Mouse (Mus musculus) right cerebral cortex, adult 2 months (tissue): ENCODE results near the gene Tmem62.
A peak's percentile ranks its signal among the peaks of the same experiment; 100 is the strongest.
"Not testable (repeated sequence)": the region's sequence is repeated elsewhere in the genome, so short reads cannot be mapped to it uniquely, and the experiment has no call there.

Experiments used
- DNase-seq, 2 experiments: peaks; one replicate each; pipeline ENCODE4 v3.0.0; 2021 to 2022; ENCODE audit warnings: low spot score in 2 of 2

The Tmem62 gene

GRCm38 (mm10) chr2:120996607-120997006 is 19.8 kb downstream of the Tmem62 start:
- not testable (repeated sequence) for DNase-seq

DNA sequence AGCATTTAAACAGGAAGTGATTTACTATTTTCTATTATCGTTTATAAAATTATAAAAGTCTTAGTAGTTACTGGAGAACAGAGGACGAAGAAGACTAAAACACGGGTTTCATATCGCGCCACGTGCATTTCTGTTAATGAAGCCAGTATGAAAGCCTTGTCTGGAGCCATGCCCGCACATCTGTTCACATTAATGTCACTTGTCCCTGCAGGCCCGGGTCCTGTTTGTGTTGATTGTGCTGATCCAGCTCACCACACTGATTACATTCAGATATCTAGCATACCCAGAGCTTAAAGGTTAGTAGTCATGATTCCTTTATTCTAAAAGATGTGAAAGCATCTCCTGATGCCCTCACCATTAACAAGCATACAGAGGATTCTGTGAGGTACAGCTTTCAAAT is 22.0 kb downstream of the Tmem62 start:
- DNase-seq: no peak

DNA sequence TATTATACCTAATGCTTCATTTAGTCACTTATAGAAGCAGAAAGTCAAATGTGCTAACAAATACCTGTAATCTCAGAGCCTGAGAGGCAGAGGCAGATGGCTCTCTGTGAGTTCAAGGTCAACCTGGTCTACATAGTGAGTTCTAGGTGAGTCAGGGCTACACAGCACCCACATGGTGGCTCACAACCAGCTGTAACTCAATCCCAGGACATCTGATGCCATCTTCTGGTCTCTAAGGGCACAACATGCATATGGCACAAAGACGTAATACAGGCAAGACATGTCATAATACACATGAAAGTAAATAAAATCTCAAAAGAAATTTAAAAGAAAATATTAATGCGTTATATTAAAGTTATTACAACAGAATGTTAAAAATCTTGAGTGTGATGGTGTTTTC is 26.8 kb downstream of the Tmem62 start:
- no peak for DNase-seq

DNA sequence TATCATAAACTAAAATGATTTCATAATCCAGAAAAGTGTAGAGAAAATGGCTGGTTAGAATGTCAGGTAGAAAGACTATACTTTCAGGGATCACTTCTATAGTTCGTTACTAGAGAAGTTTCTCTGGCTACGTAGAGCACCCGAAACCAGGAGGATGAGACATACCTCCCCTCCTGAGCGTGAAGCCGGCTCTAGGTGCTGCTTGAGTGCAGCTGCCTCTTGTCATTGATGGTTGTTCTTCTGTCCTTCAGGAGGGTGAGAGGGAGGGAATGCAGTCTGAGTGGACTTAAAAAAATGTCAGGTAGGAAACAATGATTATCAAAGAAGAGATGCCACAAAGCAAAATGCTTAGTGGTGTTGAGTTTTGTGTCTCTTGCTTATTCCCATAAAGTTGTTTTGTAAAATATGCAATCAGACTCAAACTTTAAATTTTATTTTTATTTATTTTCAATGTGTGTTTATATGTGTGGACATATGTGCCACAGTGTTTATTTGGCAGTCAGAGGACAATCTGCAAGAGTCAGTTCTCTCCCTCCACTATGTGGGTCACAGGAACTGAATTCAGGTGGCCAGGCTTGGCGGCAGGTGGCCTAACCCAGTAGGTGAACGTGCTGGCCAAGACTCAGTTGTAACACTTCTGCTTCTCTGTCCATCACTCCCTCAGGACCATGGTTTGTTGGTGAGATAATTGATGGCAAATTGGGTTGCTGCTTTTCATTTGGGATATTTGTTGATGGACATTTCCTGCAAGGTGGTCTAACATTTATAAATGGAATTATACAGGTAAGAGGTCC is 27.4 kb downstream of the Tmem62 start:
- no peak for DNase-seq

DNA sequence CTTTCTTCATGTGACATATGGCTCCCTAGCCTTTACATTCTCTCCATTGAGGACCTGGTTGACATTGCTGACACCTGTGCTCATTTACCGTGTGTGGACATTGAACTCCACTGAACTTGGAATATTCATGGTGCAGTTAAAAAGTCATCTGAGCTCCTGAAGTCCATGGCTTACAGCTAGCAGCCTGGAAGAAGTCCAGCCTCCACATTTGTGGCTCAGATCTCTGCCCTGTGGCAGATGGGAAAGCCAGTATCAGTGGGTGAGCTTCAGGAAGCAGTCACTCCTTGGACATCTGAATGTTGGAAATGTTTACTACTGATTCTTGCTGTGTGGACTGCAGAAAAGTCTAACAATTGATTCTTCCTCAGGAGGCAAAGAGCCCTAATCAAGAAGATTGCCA is 30.2 kb downstream of the Tmem62 start:
- DNase-seq: no peak

DNA sequence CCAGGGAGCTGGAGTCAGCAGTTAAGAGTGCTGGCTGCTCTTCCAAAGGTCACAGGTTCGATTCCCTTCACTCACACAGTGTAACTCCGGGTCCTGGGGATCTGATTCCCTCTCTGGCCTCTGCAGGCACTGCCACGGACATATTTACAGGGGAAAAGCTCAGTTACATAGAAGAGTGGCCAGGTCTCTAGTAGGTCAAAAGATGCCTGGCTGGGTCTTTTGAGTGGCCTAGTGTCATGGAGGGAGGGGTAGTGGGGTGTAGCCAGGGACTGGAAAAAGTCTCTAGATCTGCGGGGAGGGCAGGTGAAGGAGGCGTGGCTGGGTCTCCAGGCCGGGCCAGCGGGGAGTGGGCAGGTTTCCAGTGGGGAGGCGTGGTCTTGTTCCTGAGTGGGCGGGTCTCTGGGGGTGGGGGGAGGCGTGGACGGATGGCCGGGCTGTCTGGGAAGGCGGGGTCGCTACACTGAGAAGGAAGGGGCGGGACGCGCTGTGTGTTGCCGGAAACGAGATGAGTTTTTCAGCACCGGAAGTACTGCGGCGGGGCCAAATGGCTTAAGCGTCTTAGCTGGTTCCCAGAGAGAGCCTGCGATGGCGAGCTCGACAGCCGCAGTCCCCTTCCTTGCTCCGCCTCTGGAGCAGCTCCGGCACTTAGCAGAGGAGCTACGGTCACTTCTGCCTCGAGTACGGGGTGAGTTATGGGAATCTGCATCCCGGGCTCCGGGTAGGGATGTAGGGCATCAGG is 31.3 kb downstream of the Tmem62 start, which contains the start of gene Ccndbp1:
Gene Ccndbp1 (plus strand): TSS at position 479 of the 739 bp plus-strand sequence.
- DNase-seq: peak; percentile 83 to 88

- no peak for DNase-seq
Measured at GRCm38 (mm10) chr2:121008664-121009007, 31.8 kb downstream of the Tmem62 start.

GRCm38 (mm10) chr2:121009071-121009677 is 32.4 kb downstream of the Tmem62 start:
- no peak for DNase-seq

GRCm38 (mm10) chr2:121012676-121013075 is 35.9 kb downstream of the Tmem62 start:
- no peak for DNase-seq

DNA sequence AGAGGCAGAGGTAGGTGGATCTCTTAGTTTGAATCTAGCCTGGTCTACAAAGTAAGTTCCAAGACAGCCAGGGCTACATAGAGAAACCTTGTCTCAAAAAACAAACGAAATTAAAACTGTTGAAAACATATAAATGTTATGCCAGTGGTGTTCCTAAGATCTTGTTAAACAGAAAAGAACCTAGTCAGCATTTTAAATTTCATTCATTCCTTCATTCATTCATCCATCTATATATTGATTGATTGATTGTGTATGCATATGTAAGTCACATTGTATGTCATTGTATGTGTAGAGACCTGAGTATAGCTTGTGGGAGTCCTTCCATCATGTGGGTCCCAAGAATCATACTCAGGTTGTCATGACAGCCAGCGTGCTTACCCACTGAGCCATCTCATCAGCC is 38.7 kb downstream of the Tmem62 start:
- DNase-seq: no peak

GRCm38 (mm10) chr2:121016226-121016625 is 39.4 kb downstream of the Tmem62 start:
- no peak for DNase-seq

DNA sequence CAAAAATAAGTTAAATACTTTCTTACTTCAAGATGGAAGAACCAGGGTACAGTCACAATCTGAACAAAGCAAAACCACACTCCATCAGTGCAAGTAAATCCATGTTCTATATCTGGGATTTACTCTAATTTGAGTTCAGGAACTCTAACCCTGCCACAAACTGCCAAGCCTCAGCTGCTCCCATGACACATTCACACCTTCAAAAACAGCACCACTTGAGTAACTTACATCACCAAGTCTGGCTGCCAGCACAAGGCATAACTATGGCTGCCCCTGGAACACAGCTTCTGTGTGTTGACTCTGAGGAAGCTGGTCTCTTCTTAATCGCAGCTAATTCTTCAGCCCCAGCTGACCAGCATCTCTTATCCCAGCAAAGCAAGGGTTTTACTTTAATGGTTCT is 40.3 kb downstream of the Tmem62 start:
- no peak for DNase-seq

GRCm38 (mm10) chr2:121022918-121023317 is 46.1 kb downstream of the Tmem62 start:
- DNase-seq: no peak

DNA sequence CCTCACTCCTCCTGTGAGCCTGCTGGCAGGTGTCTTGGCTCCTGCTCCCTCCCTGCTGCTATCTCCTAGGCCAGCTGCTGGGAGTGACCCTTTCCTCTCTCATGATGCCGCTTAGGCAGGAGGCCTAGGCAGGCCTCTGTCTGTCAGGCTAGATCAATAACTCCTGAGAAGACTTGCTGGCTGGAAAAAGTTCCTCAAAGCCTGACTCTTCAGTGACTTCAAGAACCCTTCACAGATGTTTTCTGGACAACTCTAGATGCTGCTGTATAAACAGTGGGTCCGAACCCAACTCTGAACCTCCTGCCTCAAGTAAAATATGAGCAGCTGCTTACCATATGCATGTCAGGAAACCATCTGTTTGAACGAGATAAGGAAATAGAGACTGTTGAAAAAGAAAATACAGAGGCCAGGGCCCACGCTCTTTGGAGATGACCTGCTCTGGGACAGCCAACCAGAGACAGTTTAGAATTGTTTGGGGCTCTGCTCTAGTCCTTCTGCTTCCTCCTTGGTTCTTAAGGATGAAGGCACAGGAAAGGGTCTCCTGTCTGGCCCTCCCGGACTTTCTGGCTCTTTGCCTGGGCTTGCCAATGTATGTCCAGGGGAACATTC is 60.0 kb downstream of the Tmem62 start, which contains the start of gene Epb42:
Gene Epb42 (minus strand): TSS at position 340 of the 609 bp plus-strand sequence.
- DNase-seq: no peak

GRCm38 (mm10) chr2:121038851-121039250 is 62.0 kb downstream of the Tmem62 start:
- DNase-seq: not testable (repeated sequence)

GRCm38 (mm10) chr2:121039382-121039781 is 62.6 kb downstream of the Tmem62 start:
- DNase-seq: no peak

DNA sequence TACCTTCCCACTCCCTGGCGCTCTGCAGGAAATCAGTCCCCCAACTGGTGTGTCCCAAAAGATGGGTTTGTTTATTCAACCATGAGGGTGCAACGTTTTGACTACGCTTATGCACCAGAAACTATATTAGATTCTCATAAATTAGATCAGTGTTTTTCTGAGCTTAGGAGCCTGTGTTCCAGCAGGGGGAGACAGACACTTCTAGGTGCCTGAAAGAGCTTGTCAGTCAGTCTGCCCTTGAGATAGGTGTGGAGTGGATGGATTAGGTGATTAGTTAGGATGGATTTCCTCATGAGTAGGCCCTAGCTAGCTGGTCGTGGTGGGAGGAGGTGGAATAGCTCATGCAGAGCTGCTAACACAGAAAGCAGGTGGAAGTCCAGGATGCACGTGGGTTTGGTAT is 64.3 kb downstream of the Tmem62 start:
- peak; percentile 61 to 63 for DNase-seq

- no peak for DNase-seq
Measured at GRCm38 (mm10) chr2:121045653-121046052, 68.8 kb downstream of the Tmem62 start.

- DNase-seq: no peak
Measured at GRCm38 (mm10) chr2:121052176-121052575, 75.4 kb downstream of the Tmem62 start.

- DNase-seq: no peak
Measured at GRCm38 (mm10) chr2:121054060-121054459, 77.2 kb downstream of the Tmem62 start.

GRCm38 (mm10) chr2:121055915-121056314 is 79.1 kb downstream of the Tmem62 start:
- DNase-seq: no peak
